Mouse (Mus musculus): Measurements from ENCODE around the gene Map3k6. TPM values are rescaled to one million over a fixed set of nuclear protein-coding genes. Genes with fewer than 3 reads are reported as not detected.

Map3k6 gene
- total RNA-seq, 2 experiments from 2014 or later = 6.8 to 8.1 TPM

- DNase-seq (ENCODE audit: low spot score in 2 of 2) = no peak
- intact Hi-C loops (cut with DNase I) = no loop called here
Measured at GRCm38 (mm10) chr4:133247072-133247471, 6.5 kb downstream of the Map3k6 start.

- intact Hi-C loops (cut with DNase I) = no loop called here
- no peak for DNase-seq (ENCODE audit: low spot score in 2 of 2)
Measured at GRCm38 (mm10) chr4:133247806-133248449, 7.3 kb downstream of the Map3k6 start.

- intact Hi-C loops (cut with DNase I) = loop anchor here (5.0 kb wide), 1 partner anchor 47 kb away; no protein-coding TSS in a partner anchor
- DNase-seq (ENCODE audit: low spot score in 2 of 2) = peak; percentile 83
Measured at GRCm38 (mm10) chr4:133250609-133251008, 10.0 kb downstream of the Map3k6 start.

GRCm38 (mm10) chr4:133251214-133251613 lies 10.6 kb downstream of the Map3k6 start:
- peak in 1 of 2 experiments; percentile 53 for DNase-seq (ENCODE audit: low spot score in 2 of 2)
- intact Hi-C loops (cut with DNase I) = loop anchor here (5.0 kb wide), 1 partner anchor 46 kb away; no protein-coding TSS in a partner anchor

GRCm38 (mm10) chr4:133252089-133252488 lies 11.5 kb downstream of the Map3k6 start:
- DNase-seq (ENCODE audit: low spot score in 2 of 2) = no peak
- intact Hi-C loops (cut with DNase I) = loop anchor here (5.0 kb wide), 1 partner anchor 45 kb away; no protein-coding TSS in a partner anchor

GRCm38 (mm10) chr4:133253412-133253811 lies 12.8 kb downstream of the Map3k6 start:
- intact Hi-C loops (cut with DNase I) = loop anchor here (5.0 kb wide), 1 partner anchor 44 kb away; no protein-coding TSS in a partner anchor
- DNase-seq (ENCODE audit: low spot score in 2 of 2) = no peak

GRCm38 (mm10) chr4:133255392-133255791 lies 14.8 kb downstream of the Map3k6 start:
- intact Hi-C loops (cut with DNase I) = no loop called here
- no peak for DNase-seq (ENCODE audit: low spot score in 2 of 2)

GRCm38 (mm10) chr4:133256820-133257219 lies 16.2 kb downstream of the Map3k6 start:
- intact Hi-C loops (cut with DNase I) = no loop called here
- no peak for DNase-seq (ENCODE audit: low spot score in 2 of 2)

- intact Hi-C loops (cut with DNase I) = no loop called here
- DNase-seq (ENCODE audit: low spot score in 2 of 2) = no peak
Measured at GRCm38 (mm10) chr4:133257230-133257629, 16.6 kb downstream of the Map3k6 start.

- no peak for DNase-seq (ENCODE audit: low spot score in 2 of 2)
- intact Hi-C loops (cut with DNase I) = no loop called here
Measured at GRCm38 (mm10) chr4:133257798-133258408, 17.3 kb downstream of the Map3k6 start.

- DNase-seq (ENCODE audit: low spot score in 2 of 2) = no peak
- intact Hi-C loops (cut with DNase I) = no loop called here
Measured at GRCm38 (mm10) chr4:133261641-133262374, 21.2 kb downstream of the Map3k6 start.

GRCm38 (mm10) chr4:133262375-133262765 lies 21.8 kb downstream of the Map3k6 start:
- DNase-seq (ENCODE audit: low spot score in 2 of 2) = no peak
- intact Hi-C loops (cut with DNase I) = no loop called here

GRCm38 (mm10) chr4:133262882-133263281 lies 22.3 kb downstream of the Map3k6 start, which contains the start of gene Sytl1:
TSS of gene Sytl1 (minus strand) at chr4:133263113.
- intact Hi-C loops (cut with DNase I) = no loop called here
- DNase-seq (ENCODE audit: low spot score in 2 of 2) = no peak

GRCm38 (mm10) chr4:133263756-133264155 lies 23.1 kb downstream of the Map3k6 start:
- DNase-seq (ENCODE audit: low spot score in 2 of 2) = no peak

GRCm38 (mm10) chr4:133264559-133264958 lies 23.9 kb downstream of the Map3k6 start:
- DNase-seq (ENCODE audit: low spot score in 2 of 2) = no peak
- intact Hi-C loops (cut with DNase I) = no loop called here

More at GRCm38 (mm10) chr4:133263756-133264155, 23.1 kb downstream of the Map3k6 start:
- intact Hi-C loops (cut with DNase I) = no loop called here

GRCm38 (mm10) chr4:133265297-133265696 lies 24.7 kb downstream of the Map3k6 start:
- DNase-seq (ENCODE audit: low spot score in 2 of 2) = no peak
- intact Hi-C loops (cut with DNase I) = no loop called here

GRCm38 (mm10) chr4:133265759-133266158 lies 25.1 kb downstream of the Map3k6 start:
- intact Hi-C loops (cut with DNase I) = no loop called here
- no peak for DNase-seq (ENCODE audit: low spot score in 2 of 2)

GRCm38 (mm10) chr4:133266248-133266880 lies 25.7 kb downstream of the Map3k6 start:
- intact Hi-C loops (cut with DNase I) = no loop called here
- DNase-seq (ENCODE audit: low spot score in 2 of 2) = no peak

- DNase-seq (ENCODE audit: low spot score in 2 of 2) = no peak
- intact Hi-C loops (cut with DNase I) = no loop called here
Measured at GRCm38 (mm10) chr4:133268931-133269330, 28.3 kb downstream of the Map3k6 start.

- DNase-seq (ENCODE audit: low spot score in 2 of 2) = no peak
- intact Hi-C loops (cut with DNase I) = no loop called here
Measured at GRCm38 (mm10) chr4:133269596-133269995, 29.0 kb downstream of the Map3k6 start.

All from left cerebral cortex, postnatal 36 days (tissue).